Comparison of ENCODE assay signal across 25 mouse cellular contexts in genomic region chr13:93985181-93985580, GRCm38 (mm10).
"Had no signal": no experiment of that assay in that cellular context is flagged by ENCODE, and none has a peak within 500 bp of the region (broad histone marks: within the 10 kb centered on the region; RNA-seq: fewer than 3 reads in every experiment).

No protein-coding gene starts in this region.

- DNase-seq: kidney, adult 2 months; kidney, postnatal 25 days; layer of hippocampus, adult 9-11 months; liver; lung, adult 18-20 months; lung, postnatal 10 days; lung, postnatal 36 days; retina, postnatal 1 day; right cerebral cortex, postnatal 25 days; spleen, adult 18-20 months; thymus, postnatal 4 days had no signal

- H3K36me3 ChIP-seq: limb, embryonic 10.5 days; limb, embryonic 13.5 days; liver, embryonic 12.5 days; liver, embryonic 15.5 days; lung, embryonic 15.5 days; midbrain, embryonic 10.5 days; midbrain, embryonic 13.5 days; neural tube, embryonic 13.5 days; stomach, embryonic 15.5 days had no signal

- H3K4me1 ChIP-seq: midbrain, embryonic 13.5 days; neural tube, embryonic 13.5 days; stomach, embryonic 15.5 days had no signal

- H3K9me3 ChIP-seq: limb, embryonic 10.5 days; limb, embryonic 13.5 days; liver, embryonic 12.5 days; liver, embryonic 15.5 days; lung, embryonic 15.5 days; midbrain, embryonic 10.5 days; midbrain, embryonic 13.5 days; neural tube, embryonic 13.5 days; stomach, embryonic 15.5 days had no signal

- H3K4me2 ChIP-seq: limb, embryonic 13.5 days; liver, embryonic 12.5 days; liver, embryonic 15.5 days; lung, embryonic 15.5 days; midbrain, embryonic 13.5 days; neural tube, embryonic 13.5 days; stomach, embryonic 15.5 days had no signal

- H3K4me3 ChIP-seq: layer of hippocampus, adult 2 months; limb, embryonic 10.5 days; limb, embryonic 13.5 days; liver, embryonic 12.5 days; liver, embryonic 15.5 days; lung, embryonic 15.5 days; megakaryocyte, embryonic 14.5 days; midbrain, embryonic 10.5 days; midbrain, embryonic 13.5 days; myocyte; neural tube, embryonic 13.5 days; stomach, embryonic 15.5 days had no signal

- H3K9ac ChIP-seq: limb, embryonic 13.5 days; liver, embryonic 12.5 days; liver, embryonic 15.5 days; lung, embryonic 15.5 days; midbrain, embryonic 13.5 days; neural tube, embryonic 13.5 days; stomach, embryonic 15.5 days had no signal

- H3K27me3 ChIP-seq: limb, embryonic 13.5 days; liver, embryonic 12.5 days; liver, embryonic 15.5 days; lung, embryonic 15.5 days; megakaryocyte, embryonic 14.5 days; midbrain, embryonic 13.5 days; neural tube, embryonic 13.5 days; stomach, embryonic 15.5 days had no signal

- H3K27ac ChIP-seq: kidney, postnatal 0 days; layer of hippocampus, adult 2 months; limb, embryonic 10.5 days; limb, embryonic 13.5 days; liver, embryonic 12.5 days; liver, embryonic 15.5 days; lung, embryonic 15.5 days; midbrain, embryonic 10.5 days; midbrain, embryonic 13.5 days; neural tube, embryonic 13.5 days; stomach, embryonic 15.5 days had no signal

- ATAC-seq: liver, embryonic 12.5 days; midbrain, embryonic 13.5 days; midbrain, embryonic 16.5 days had no signal
